14 mouse cellular contexts compared by ENCODE assay signal in the genomic region with DNA sequence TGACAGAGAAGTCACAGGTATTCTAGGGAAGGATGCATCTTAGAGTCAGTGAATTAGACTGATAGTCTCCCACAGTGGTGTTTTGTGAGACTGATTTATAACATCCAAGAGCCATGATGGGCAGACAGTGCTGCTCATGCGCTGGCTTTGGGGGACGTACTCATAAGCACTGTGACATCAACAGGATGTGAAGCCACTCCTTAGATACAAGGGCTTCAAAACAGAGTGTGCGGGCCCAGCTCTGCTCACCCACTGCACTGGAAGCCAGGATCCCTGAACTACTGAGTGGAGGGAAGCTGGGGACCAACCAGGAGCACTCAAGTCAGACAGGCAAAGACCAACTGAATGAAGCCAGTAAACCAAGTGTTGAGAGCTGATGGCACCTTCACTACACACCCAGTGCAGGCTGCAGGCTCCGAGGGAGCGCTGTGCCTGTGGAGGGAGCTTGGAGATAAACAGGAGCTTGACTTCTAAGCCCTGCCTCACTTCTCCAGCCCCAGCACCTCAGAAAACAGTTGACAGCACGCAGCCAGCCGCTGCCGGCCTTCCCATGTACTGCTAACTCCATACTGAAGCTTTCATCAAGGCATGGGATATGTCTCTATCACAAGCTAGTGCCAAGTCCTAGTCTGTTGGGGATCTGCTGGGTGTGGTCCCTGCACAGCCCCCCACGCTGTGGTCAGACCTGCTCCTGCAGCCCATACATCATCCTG.
A peak's percentile ranks its signal among the peaks of the same experiment; 100 is the strongest.
DNase-seq lines count a peak whose midpoint lies in the region; ATAC-seq and TF ChIP-seq lines count a peak whose summit lies in the region.
"Had no signal": no experiment of that assay in that cellular context is flagged by ENCODE, and none has a peak within 500 bp of the region (broad histone marks: within the 10 kb centered on the region; RNA-seq: fewer than 3 reads in every experiment).

No protein-coding gene starts in this region.

- WGBS in intestine, embryonic 15.5 days = 58% methylated on average over 9 of the region's 9 CpGs
- WGBS in intestine, postnatal 0 days = 71% methylated on average over 9 of the region's 9 CpGs
- WGBS in bone marrow, adult 2 months = 79% methylated on average over 9 of the region's 9 CpGs
- 66% methylated on average over 9 of the region's 9 CpGs for WGBS in intestine, embryonic 16.5 days
- 31% methylated on average over 9 of the region's 9 CpGs for WGBS in liver, embryonic 16.5 days (ENCODE audit: insufficient replicate concordance)
- 88% methylated on average over 9 of the region's 9 CpGs for WGBS in forebrain, embryonic 16.5 days

- peak; percentile 34; the same call in 1 of the 2 replicates for ATAC-seq in intestine, embryonic 15.5 days
- ATAC-seq in intestine, postnatal 0 days = no peak
- 0 out of 2 replicates have a peak, but pooled peaks have one; percentile 14 for ATAC-seq in intestine, embryonic 16.5 days
- ATAC-seq in liver, embryonic 16.5 days (ENCODE audit: low read depth) = peak; percentile 61
- ATAC-seq in forebrain, embryonic 16.5 days = no peak
- ATAC-seq: midbrain, embryonic 15.5 days had no signal

- H3K27me3 ChIP-seq in intestine, embryonic 15.5 days (replicated peaks) = no peaks in the 10 kb centered on the region
- peaks cover 3% of the 10 kb centered on the region; the same call in 1 of the 2 replicates for H3K27me3 ChIP-seq in intestine, postnatal 0 days (replicated peaks; ENCODE audit: control insufficient read depth, insufficient read depth, low read length)
- H3K27me3 ChIP-seq in intestine, embryonic 16.5 days (replicated peaks; ENCODE audit: control insufficient read depth, insufficient read depth, low read length) = no peaks in the 10 kb centered on the region
- H3K27me3 ChIP-seq in liver, embryonic 16.5 days (ENCODE audit: control insufficient read depth, insufficient read depth, low read depth, low read length) = no peaks in the 10 kb centered on the region
- H3K27me3 ChIP-seq in forebrain, embryonic 16.5 days (replicated peaks; ENCODE audit: control insufficient read depth, insufficient read depth, low read length) = no peaks in the 10 kb centered on the region
- H3K27me3 ChIP-seq: midbrain, embryonic 15.5 days had no signal

- H3K9ac ChIP-seq in intestine, embryonic 15.5 days = no peak overlapping the region
- no peak overlapping the region for H3K9ac ChIP-seq in intestine, postnatal 0 days (ENCODE audit: low read depth, low read length)
- no peak overlapping the region for H3K9ac ChIP-seq in intestine, embryonic 16.5 days (ENCODE audit: low read depth, low read length)
- H3K9ac ChIP-seq in liver, embryonic 16.5 days (ENCODE audit: low read depth, low read length) = no peak overlapping the region
- no peak overlapping the region for H3K9ac ChIP-seq in forebrain, embryonic 16.5 days (replicated peaks; ENCODE audit: low read depth, low read length)
- H3K9ac ChIP-seq: hindbrain, embryonic 13.5 days; midbrain, embryonic 15.5 days had no signal

- no peak overlapping the region for H3K4me3 ChIP-seq in intestine, embryonic 15.5 days (replicated peaks)
- no peak overlapping the region for H3K4me3 ChIP-seq in intestine, postnatal 0 days (ENCODE audit: low read depth, low read length)
- H3K4me3 ChIP-seq in bone marrow, adult 2 months (replicated peaks; ENCODE audit: control insufficient read depth, low read depth, low read length) = no peak overlapping the region
- no peak overlapping the region for H3K4me3 ChIP-seq in intestine, embryonic 16.5 days (ENCODE audit: low read length)
- H3K4me3 ChIP-seq in liver, embryonic 16.5 days (ENCODE audit: low read depth, low read length) = no peak overlapping the region
- no peak overlapping the region for H3K4me3 ChIP-seq in forebrain, embryonic 16.5 days (replicated peaks; ENCODE audit: low read length)
- H3K4me3 ChIP-seq: hindbrain, embryonic 13.5 days; left cerebral cortex, adult 2 months; midbrain, embryonic 15.5 days had no signal

- TF ChIP-seq POLR2A in bone marrow, adult 2 months (IDR thresholded peaks at IDR 0.05; ENCODE audit: borderline replicate concordance, control insufficient read depth, low read depth, low read length) = no peak

- TF ChIP-seq CTCF in intestine, postnatal 0 days (IDR thresholded peaks at IDR 0.05; ENCODE audit: low read depth) = no peak
- TF ChIP-seq CTCF in bone marrow, adult 2 months (IDR thresholded peaks at IDR 0.05; ENCODE audit: control insufficient read depth, insufficient read depth, low read length) = no peak

- H3K4me1 ChIP-seq in intestine, embryonic 15.5 days (replicated peaks) = peaks cover 5% of the 10 kb centered on the region; the same call in 1 of the 2 replicates
- no peaks in the 10 kb centered on the region for H3K4me1 ChIP-seq in intestine, postnatal 0 days (replicated peaks; ENCODE audit: control insufficient read depth, insufficient read depth, low read length)
- 0 out of 2 replicates have a peak, but pooled peaks cover 1% of the 10 kb centered on the region for H3K4me1 ChIP-seq in bone marrow, adult 2 months (ENCODE audit: control insufficient read depth, insufficient read depth, low read length)
- H3K4me1 ChIP-seq in intestine, embryonic 16.5 days (ENCODE audit: control insufficient read depth, insufficient read depth, low read length) = peaks cover 8% of the 10 kb centered on the region; the same call in 1 of the 2 replicates
- H3K4me1 ChIP-seq in liver, embryonic 16.5 days (ENCODE audit: control insufficient read depth, low read depth, low read length) = peaks cover 12% of the 10 kb centered on the region
- H3K4me1 ChIP-seq in forebrain, embryonic 16.5 days (replicated peaks; ENCODE audit: control insufficient read depth, insufficient read depth, low read length) = no peaks in the 10 kb centered on the region
- H3K4me1 ChIP-seq: midbrain, embryonic 15.5 days had no signal

- DNase-seq in kidney, postnatal 25 days = no peak
- DNase-seq: cerebellum, adult 11 months; gastrocnemius, postnatal 36 days; right cerebral cortex, postnatal 25 days had no signal

- H3K9me3 ChIP-seq in intestine, embryonic 15.5 days = no peaks in the 10 kb centered on the region
- H3K9me3 ChIP-seq in intestine, postnatal 0 days (ENCODE audit: control insufficient read depth) = no peaks in the 10 kb centered on the region
- H3K9me3 ChIP-seq in intestine, embryonic 16.5 days (ENCODE audit: control insufficient read depth, low read length) = no peaks in the 10 kb centered on the region
- H3K9me3 ChIP-seq in liver, embryonic 16.5 days (replicated peaks; ENCODE audit: control insufficient read depth, low read length) = no peaks in the 10 kb centered on the region
- H3K9me3 ChIP-seq in forebrain, embryonic 16.5 days (ENCODE audit: control insufficient read depth, low read length) = no peaks in the 10 kb centered on the region
- H3K9me3 ChIP-seq: hindbrain, embryonic 13.5 days; midbrain, embryonic 15.5 days had no signal

- H3K27ac ChIP-seq in intestine, embryonic 15.5 days = no peak overlapping the region
- H3K27ac ChIP-seq in intestine, postnatal 0 days (ENCODE audit: low read depth, low read length) = no peak overlapping the region
- H3K27ac ChIP-seq in bone marrow, adult 2 months (ENCODE audit: control insufficient read depth, insufficient read depth, low read depth, low read length, poor library complexity) = peak overlapping the region; percentile 13; the same call in 1 of the 2 replicates
- no peak overlapping the region for H3K27ac ChIP-seq in intestine, embryonic 16.5 days (ENCODE audit: low read length)
- H3K27ac ChIP-seq in liver, embryonic 16.5 days (ENCODE audit: low read length) = no peak overlapping the region
- no peak overlapping the region for H3K27ac ChIP-seq in forebrain, embryonic 16.5 days (ENCODE audit: low read length)
- H3K27ac ChIP-seq: hindbrain, embryonic 13.5 days; left cerebral cortex, adult 2 months; macrophage; midbrain, embryonic 15.5 days had no signal

- no peak overlapping the region for H3K4me2 ChIP-seq in intestine, embryonic 15.5 days (replicated peaks)
- H3K4me2 ChIP-seq in intestine, postnatal 0 days (replicated peaks; ENCODE audit: low read depth) = no peak overlapping the region
- no peak overlapping the region for H3K4me2 ChIP-seq in intestine, embryonic 16.5 days (ENCODE audit: low read depth, low read length)
- H3K4me2 ChIP-seq in liver, embryonic 16.5 days (ENCODE audit: low read depth, low read length) = peak overlapping the region; percentile 44
- H3K4me2 ChIP-seq in forebrain, embryonic 16.5 days (ENCODE audit: low read length) = no peak overlapping the region
- H3K4me2 ChIP-seq: hindbrain, embryonic 13.5 days; midbrain, embryonic 15.5 days had no signal

- no peaks in the 10 kb centered on the region for H3K36me3 ChIP-seq in intestine, embryonic 15.5 days
- H3K36me3 ChIP-seq in intestine, postnatal 0 days (ENCODE audit: control insufficient read depth, insufficient read depth) = no peaks in the 10 kb centered on the region
- no peaks in the 10 kb centered on the region for H3K36me3 ChIP-seq in intestine, embryonic 16.5 days (ENCODE audit: control insufficient read depth, insufficient read depth, low read length)
- no peaks in the 10 kb centered on the region for H3K36me3 ChIP-seq in liver, embryonic 16.5 days (ENCODE audit: control insufficient read depth, insufficient read depth)
- H3K36me3 ChIP-seq in forebrain, embryonic 16.5 days (ENCODE audit: control insufficient read depth, insufficient read depth) = no peaks in the 10 kb centered on the region
- H3K36me3 ChIP-seq: hindbrain, embryonic 13.5 days; midbrain, embryonic 15.5 days had no signal

Comparison
In these comparisons a context has a peak if more than half of its experiments do, and no peak if none do; other contexts are left out.
1. ATAC-seq: peak in intestine, embryonic 15.5 days (single experiment), intestine, embryonic 16.5 days (single experiment) and liver, embryonic 16.5 days (single experiment); none in intestine, postnatal 0 days (single experiment) and forebrain, embryonic 16.5 days (single experiment).